Mouse (Mus musculus): ENCODE results near the gene Sucla2. TPM values are rescaled to one million over a fixed set of nuclear protein-coding genes. Genes with fewer than 3 reads are reported as not detected.
"Not testable (repeated sequence)": the region's sequence is repeated elsewhere in the genome, so short reads cannot be mapped to it uniquely, and the experiment has no call there.

The Sucla2 gene
- polyA plus RNA-seq, 1 experiment from 2014 or later, result 109 TPM

GRCm38 (mm10) chr14:73501283-73501682, 23.8 kb upstream of the Sucla2 start:
- Histone ChIP-seq H3K27ac (no peak overlapping the region), H3K4me3 (no peak overlapping the region), H3K36me3 (replicated peaks) (no peaks in the 10 kb centered on the region), H3K9me3 (no peaks in the 10 kb centered on the region), H3K4me1 (peaks cover 6% of the 10 kb centered on the region), H3K27me3 (ENCODE audit: poor library complexity, severe bottlenecking) (no peaks in the 10 kb centered on the region)
- 92% methylated on average over 9 of the region's 9 CpGs for WGBS
- DNase-seq (ENCODE audit: extremely low spot score, low spot score), result no peak

- DNase-seq (ENCODE audit: extremely low spot score, low spot score), result no peak
- Histone ChIP-seq H3K27ac (no peak overlapping the region), H3K36me3 (replicated peaks) (no peaks in the 10 kb centered on the region), H3K4me3 (no peak overlapping the region), H3K27me3 (ENCODE audit: poor library complexity, severe bottlenecking) (no peaks in the 10 kb centered on the region), H3K4me1 (peaks cover 6% of the 10 kb centered on the region), H3K9me3 (no peaks in the 10 kb centered on the region)
- WGBS, result 86% methylated on average over 6 of the region's 6 CpGs
These were observed 23.4 kb upstream of the Sucla2 start for GRCm38 (mm10) chr14:73501721-73502120.

- WGBS, result 75% methylated on average over 7 of the region's 7 CpGs
- Histone ChIP-seq H3K36me3 (replicated peaks) (no peaks in the 10 kb centered on the region), H3K4me1 (peaks cover 6% of the 10 kb centered on the region), H3K9me3 (no peaks in the 10 kb centered on the region), H3K27ac (peak overlapping the region; percentile 44; the same call in 1 of the 2 replicates), H3K27me3 (ENCODE audit: poor library complexity, severe bottlenecking) (no peaks in the 10 kb centered on the region), H3K4me3 (no peak overlapping the region)
- DNase-seq (ENCODE audit: extremely low spot score, low spot score), result no peak
These were observed 22.4 kb upstream of the Sucla2 start for GRCm38 (mm10) chr14:73502591-73503184.

GRCm38 (mm10) chr14:73503237-73503933, 21.7 kb upstream of the Sucla2 start:
- Histone ChIP-seq H3K27ac (peak overlapping the region; percentile 44; the same call in 1 of the 2 replicates), H3K36me3 (replicated peaks) (no peaks in the 10 kb centered on the region), H3K4me1 (peaks cover 6% of the 10 kb centered on the region), H3K9me3 (no peaks in the 10 kb centered on the region), H3K4me3 (no peak overlapping the region), H3K27me3 (ENCODE audit: poor library complexity, severe bottlenecking) (no peaks in the 10 kb centered on the region)
- 80% methylated on average over 13 of the region's 13 CpGs for WGBS
- no peak for DNase-seq (ENCODE audit: extremely low spot score, low spot score)

- no peak for DNase-seq (ENCODE audit: extremely low spot score, low spot score)
- Histone ChIP-seq H3K36me3 (replicated peaks) (no peaks in the 10 kb centered on the region), H3K27ac (no peak overlapping the region), H3K4me1 (peaks cover 16% of the 10 kb centered on the region), H3K4me3 (no peak overlapping the region), H3K27me3 (ENCODE audit: poor library complexity, severe bottlenecking) (no peaks in the 10 kb centered on the region), H3K9me3 (no peaks in the 10 kb centered on the region)
- 57% methylated on average over 8 of the region's 8 CpGs for WGBS
These were observed 18.8 kb upstream of the Sucla2 start for GRCm38 (mm10) chr14:73506283-73506682.

GRCm38 (mm10) chr14:73507200-73507599, 17.9 kb upstream of the Sucla2 start:
- H3K4me3 ChIP-seq, result no peak overlapping the region
- H3K27ac ChIP-seq, result no peak overlapping the region
- peaks cover 8% of the 10 kb centered on the region for H3K36me3 ChIP-seq (replicated peaks)
- H3K27me3 ChIP-seq (ENCODE audit: poor library complexity, severe bottlenecking), result no peaks in the 10 kb centered on the region
- DNase-seq (ENCODE audit: extremely low spot score, low spot score), result no peak
- peaks cover 22% of the 10 kb centered on the region for H3K4me1 ChIP-seq
- H3K9me3 ChIP-seq, result no peaks in the 10 kb centered on the region
- 92% methylated on average over 15 of the region's 15 CpGs for WGBS

GRCm38 (mm10) chr14:73507702-73508376, 17.3 kb upstream of the Sucla2 start:
- Histone ChIP-seq H3K4me1 (peaks cover 23% of the 10 kb centered on the region), H3K9me3 (no peaks in the 10 kb centered on the region), H3K4me3 (no peak overlapping the region), H3K27me3 (ENCODE audit: poor library complexity, severe bottlenecking) (no peaks in the 10 kb centered on the region), H3K27ac (no peak overlapping the region), H3K36me3 (replicated peaks) (peaks cover 14% of the 10 kb centered on the region)
- DNase-seq (ENCODE audit: extremely low spot score, low spot score), result no peak
- WGBS, result 83% methylated on average over 11 of the region's 11 CpGs

GRCm38 (mm10) chr14:73508630-73509395, 16.3 kb upstream of the Sucla2 start:
- no peaks in the 10 kb centered on the region for H3K27me3 ChIP-seq (ENCODE audit: poor library complexity, severe bottlenecking)
- H3K27ac ChIP-seq, result no peak overlapping the region
- no peaks in the 10 kb centered on the region for H3K9me3 ChIP-seq
- WGBS, result 94% methylated on average over 6 of the region's 6 CpGs
- no peak overlapping the region for H3K4me3 ChIP-seq
- DNase-seq (ENCODE audit: extremely low spot score, low spot score), result no peak
- H3K36me3 ChIP-seq (replicated peaks), result peaks cover 23% of the 10 kb centered on the region
- H3K4me1 ChIP-seq, result peaks cover 19% of the 10 kb centered on the region

GRCm38 (mm10) chr14:73509765-73510423, 15.2 kb upstream of the Sucla2 start, which contains the start of gene Med4:
TSS of gene Med4 (plus strand) at chr14:73510025.
- Histone ChIP-seq H3K9me3 (no peaks in the 10 kb centered on the region), H3K36me3 (replicated peaks) (peaks cover 33% of the 10 kb centered on the region), H3K27ac (peak within 1 kb of the TSS; percentile 88), H3K4me3 (peak within 1 kb of the TSS; percentile 92), H3K4me1 (peaks cover 19% of the 10 kb centered on the region), H3K27me3 (ENCODE audit: poor library complexity, severe bottlenecking) (no peaks in the 10 kb centered on the region)
- peak; percentile 95 for DNase-seq (ENCODE audit: extremely low spot score, low spot score)
- under 1% methylated on average over 41 of the region's 41 CpGs for WGBS

GRCm38 (mm10) chr14:73524136-73524535, 983 bp upstream of the Sucla2 start:
- Histone ChIP-seq H3K27me3 (ENCODE audit: poor library complexity, severe bottlenecking) (no peaks in the 10 kb centered on the region), H3K9me3 (no peaks in the 10 kb centered on the region), H3K36me3 (replicated peaks) (no peaks in the 10 kb centered on the region), H3K27ac (peak overlapping the region; percentile 90; the same call in 1 of the 2 replicates), H3K4me1 (peaks cover 13% of the 10 kb centered on the region; the same call in 1 of the 2 replicates), H3K4me3 (peak overlapping the region; percentile 53)
- DNase-seq (ENCODE audit: extremely low spot score, low spot score), result no peak
- WGBS, result 80% methylated on average over 3 of the region's 3 CpGs

- H3K4me3 ChIP-seq; H3K27me3 ChIP-seq (ENCODE audit: poor library complexity, severe bottlenecking); H3K36me3 ChIP-seq (replicated peaks); H3K27ac ChIP-seq; DNase-seq (ENCODE audit: extremely low spot score, low spot score); H3K9me3 ChIP-seq: not testable (repeated sequence)
- WGBS, result 91% methylated on average over 3 of the region's 3 CpGs
- H3K4me1 ChIP-seq, result peaks cover 13% of the 10 kb centered on the region; the same call in 1 of the 2 replicates
These were observed 3.5 kb downstream of the Sucla2 start for GRCm38 (mm10) chr14:73528661-73529060.

Measured in forebrain, embryonic 10.5 days (tissue).